Mouse (Mus musculus): Measurements from ENCODE around the gene Strbp. TPM values are rescaled to one million over a fixed set of nuclear protein-coding genes. Genes with fewer than 3 reads are reported as not detected.

Gene Strbp
- polyA plus RNA-seq, 1 experiment from 2014 or later = 108 TPM

DNA sequence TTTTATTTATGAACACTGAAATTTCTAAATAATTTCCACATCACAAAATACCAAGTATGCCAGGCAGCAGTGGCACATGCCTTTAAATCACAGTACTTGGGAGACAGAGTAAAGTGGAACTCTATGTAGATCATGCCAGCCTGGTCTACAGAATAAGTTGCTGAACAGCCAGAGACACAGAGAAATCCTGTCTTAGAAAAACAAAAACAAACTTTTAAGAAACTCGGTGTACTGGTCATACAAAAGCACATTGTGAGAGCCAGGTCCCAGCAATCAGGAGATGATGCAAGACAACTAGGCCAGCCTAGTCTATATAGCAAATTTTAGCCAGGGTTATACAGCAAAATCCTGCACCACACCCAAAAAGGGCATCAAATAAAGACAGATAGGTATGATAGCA is 52.6 kb downstream of the Strbp start:
- Histone ChIP-seq H3K9ac (ENCODE audit: low read depth, low read length) (no peak overlapping the region), H3K4me3 (ENCODE audit: low read depth, low read length) (no peak overlapping the region), H3K9me3 (replicated peaks; ENCODE audit: control insufficient read depth, low read length, poor library complexity, severe bottlenecking) (no peaks in the 10 kb centered on the region), H3K36me3 (ENCODE audit: control insufficient read depth, insufficient read depth, low read length) (no peaks in the 10 kb centered on the region), H3K27ac (ENCODE audit: low read length) (no peak overlapping the region), H3K4me1 (ENCODE audit: control insufficient read depth, insufficient read depth, low read length) (no peaks in the 10 kb centered on the region), H3K27me3 (ENCODE audit: control insufficient read depth, insufficient read depth, low read depth, low read length) (no peaks in the 10 kb centered on the region), H3K4me2 (ENCODE audit: low read length) (no peak overlapping the region)
- ATAC-seq = no peak
- 96% methylated on average over 1 of the region's 1 CpGs for WGBS

DNA sequence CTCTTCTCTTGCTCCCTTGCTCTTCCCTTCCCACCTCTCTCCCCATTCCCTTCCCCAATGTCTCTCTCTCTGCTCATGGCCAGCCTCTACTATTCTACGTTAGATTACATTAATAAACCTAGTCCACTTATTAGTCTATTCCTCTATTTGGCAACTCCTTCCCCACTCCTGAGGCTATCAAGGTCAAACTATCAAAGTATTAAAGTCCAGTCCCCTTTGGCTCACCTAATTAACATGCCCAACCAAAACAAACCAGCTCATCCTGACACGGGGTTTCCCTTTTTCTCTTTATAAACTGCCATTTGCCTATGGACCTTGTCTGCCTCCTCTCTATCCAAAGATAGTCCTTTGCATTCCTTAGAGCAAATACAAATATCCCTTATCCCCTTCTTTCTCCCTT is 54.1 kb downstream of the Strbp start:
- H3K27me3 ChIP-seq (ENCODE audit: control insufficient read depth, insufficient read depth, low read depth, low read length) = no peaks in the 10 kb centered on the region

DNA sequence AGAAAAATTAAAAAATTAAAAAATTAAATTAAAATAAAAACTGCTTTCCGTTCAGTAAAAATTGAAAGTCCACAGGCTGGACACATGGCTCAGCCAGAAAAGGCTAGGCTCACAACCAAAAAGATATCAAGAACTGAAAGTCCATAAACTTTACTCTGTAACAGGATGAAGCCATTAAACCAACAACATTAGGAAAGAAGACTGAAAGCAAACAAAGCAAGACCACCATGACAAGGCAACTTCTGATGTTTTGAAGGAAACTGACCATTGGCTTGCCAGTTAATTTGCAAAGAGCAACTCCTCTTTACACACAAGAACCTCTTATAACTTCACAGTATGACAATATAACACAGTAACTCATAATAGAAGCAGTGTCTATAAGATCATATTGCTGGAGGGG is 54.7 kb downstream of the Strbp start:
- ATAC-seq = no peak
- WGBS = 97% methylated on average over 1 of the region's 1 CpGs
- Histone ChIP-seq H3K36me3 (ENCODE audit: control insufficient read depth, insufficient read depth, low read length) (no peaks in the 10 kb centered on the region), H3K27ac (ENCODE audit: low read length) (no peak overlapping the region), H3K4me3 (ENCODE audit: low read depth, low read length) (no peak overlapping the region), H3K27me3 (ENCODE audit: control insufficient read depth, insufficient read depth, low read depth, low read length) (no peaks in the 10 kb centered on the region), H3K4me2 (ENCODE audit: low read length) (no peak overlapping the region), H3K4me1 (ENCODE audit: control insufficient read depth, insufficient read depth, low read length) (no peaks in the 10 kb centered on the region), H3K9ac (ENCODE audit: low read depth, low read length) (no peak overlapping the region), H3K9me3 (replicated peaks; ENCODE audit: control insufficient read depth, low read length, poor library complexity, severe bottlenecking) (no peaks in the 10 kb centered on the region)

More for the DNA sequence above, 54.1 kb downstream of the Strbp start:
- Histone ChIP-seq H3K4me1 (ENCODE audit: control insufficient read depth, insufficient read depth, low read length) (no peaks in the 10 kb centered on the region), H3K4me3 (ENCODE audit: low read depth, low read length) (no peak overlapping the region), H3K27ac (ENCODE audit: low read length) (no peak overlapping the region), H3K36me3 (ENCODE audit: control insufficient read depth, insufficient read depth, low read length) (no peaks in the 10 kb centered on the region), H3K4me2 (ENCODE audit: low read length) (no peak overlapping the region), H3K9ac (ENCODE audit: low read depth, low read length) (no peak overlapping the region), H3K9me3 (replicated peaks; ENCODE audit: control insufficient read depth, low read length, poor library complexity, severe bottlenecking) (no peaks in the 10 kb centered on the region)
- ATAC-seq = no peak
- 78% methylated on average over 2 of the region's 2 CpGs for WGBS

- 94% methylated on average over 2 of the region's 2 CpGs for WGBS
- Histone ChIP-seq H3K9me3 (replicated peaks; ENCODE audit: control insufficient read depth, low read length, poor library complexity, severe bottlenecking) (no peaks in the 10 kb centered on the region), H3K36me3 (ENCODE audit: control insufficient read depth, insufficient read depth, low read length) (0 out of 2 replicates have a peak, but pooled peaks cover 6% of the 10 kb centered on the region), H3K4me3 (ENCODE audit: low read depth, low read length) (no peak overlapping the region), H3K27me3 (ENCODE audit: control insufficient read depth, insufficient read depth, low read depth, low read length) (no peaks in the 10 kb centered on the region), H3K27ac (ENCODE audit: low read length) (no peak overlapping the region), H3K9ac (ENCODE audit: low read depth, low read length) (no peak overlapping the region), H3K4me2 (ENCODE audit: low read length) (no peak overlapping the region), H3K4me1 (ENCODE audit: control insufficient read depth, insufficient read depth, low read length) (no peaks in the 10 kb centered on the region)
- no peak for ATAC-seq
These were observed 80.3 kb downstream of the Strbp start for GRCm38 (mm10) chr2:37623343-37623742.

DNA sequence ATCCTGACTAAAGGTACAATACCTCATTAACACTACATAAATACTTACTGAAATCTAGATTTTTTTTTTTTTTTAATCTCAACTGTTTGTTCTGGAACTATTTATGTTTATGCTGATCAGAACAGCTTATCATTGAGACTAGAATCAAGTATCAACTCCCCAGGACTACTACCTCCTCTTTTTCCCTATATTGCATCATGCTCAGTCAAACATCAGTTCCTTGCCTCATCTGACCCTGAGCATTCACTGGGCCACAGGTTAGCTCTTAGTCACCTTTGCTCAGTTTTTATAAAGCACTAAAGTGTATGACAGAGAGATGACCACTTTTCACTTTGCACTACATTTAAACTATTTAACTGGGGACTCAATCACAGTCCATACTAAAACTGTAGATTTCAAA is 115.7 kb downstream of the Strbp start:
- H3K27ac ChIP-seq (ENCODE audit: low read length) = no peak overlapping the region
- H3K4me1 ChIP-seq (ENCODE audit: control insufficient read depth, insufficient read depth, low read length) = no peaks in the 10 kb centered on the region
- H3K36me3 ChIP-seq (ENCODE audit: control insufficient read depth, insufficient read depth, low read length) = peaks cover 4% of the 10 kb centered on the region
- H3K27me3 ChIP-seq (ENCODE audit: control insufficient read depth, insufficient read depth, low read depth, low read length) = no peaks in the 10 kb centered on the region
- no peak overlapping the region for H3K4me2 ChIP-seq (ENCODE audit: low read length)
- no peaks in the 10 kb centered on the region for H3K9me3 ChIP-seq (replicated peaks; ENCODE audit: control insufficient read depth, low read length, poor library complexity, severe bottlenecking)
- no peak for ATAC-seq
- no peak overlapping the region for H3K4me3 ChIP-seq (ENCODE audit: low read depth, low read length)
- H3K9ac ChIP-seq (ENCODE audit: low read depth, low read length) = no peak overlapping the region

DNA sequence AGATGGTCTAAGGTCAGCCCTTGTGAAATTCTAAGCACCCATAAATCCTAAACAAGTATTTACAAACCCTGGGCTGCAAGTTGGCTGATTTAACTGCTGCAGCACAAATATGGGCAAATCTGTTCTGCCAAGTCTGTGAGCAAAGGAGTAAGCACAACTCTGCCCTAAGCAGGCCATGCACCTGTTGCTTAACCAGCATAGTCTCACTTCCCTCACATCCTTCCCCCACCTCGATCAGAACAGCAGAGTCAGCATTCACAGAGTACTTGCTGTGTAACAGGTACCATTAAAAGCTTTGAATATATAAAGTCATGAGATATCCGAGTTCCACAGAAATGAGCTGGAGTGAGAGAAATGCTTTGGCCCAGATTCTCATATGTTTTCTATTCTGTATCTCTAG is 125.5 kb downstream of the Strbp start:
- Histone ChIP-seq H3K4me2 (ENCODE audit: low read length) (no peak overlapping the region), H3K27ac (ENCODE audit: low read length) (no peak overlapping the region), H3K27me3 (ENCODE audit: control insufficient read depth, insufficient read depth, low read depth, low read length) (no peaks in the 10 kb centered on the region), H3K9me3 (replicated peaks; ENCODE audit: control insufficient read depth, low read length, poor library complexity, severe bottlenecking) (no peaks in the 10 kb centered on the region), H3K4me3 (ENCODE audit: low read depth, low read length) (no peak overlapping the region), H3K9ac (ENCODE audit: low read depth, low read length) (no peak overlapping the region), H3K36me3 (ENCODE audit: control insufficient read depth, insufficient read depth, low read length) (no peaks in the 10 kb centered on the region), H3K4me1 (ENCODE audit: control insufficient read depth, insufficient read depth, low read length) (no peaks in the 10 kb centered on the region)
- WGBS = 95% methylated on average over 2 of the region's 2 CpGs
- no peak for ATAC-seq

- Histone ChIP-seq H3K9me3 (replicated peaks; ENCODE audit: control insufficient read depth, low read length, poor library complexity, severe bottlenecking) (no peaks in the 10 kb centered on the region), H3K36me3 (ENCODE audit: control insufficient read depth, insufficient read depth, low read length) (no peaks in the 10 kb centered on the region), H3K4me3 (ENCODE audit: low read depth, low read length) (no peak overlapping the region), H3K4me1 (ENCODE audit: control insufficient read depth, insufficient read depth, low read length) (no peaks in the 10 kb centered on the region), H3K27ac (ENCODE audit: low read length) (no peak overlapping the region), H3K27me3 (ENCODE audit: control insufficient read depth, insufficient read depth, low read depth, low read length) (no peaks in the 10 kb centered on the region), H3K4me2 (ENCODE audit: low read length) (no peak overlapping the region), H3K9ac (ENCODE audit: low read depth, low read length) (no peak overlapping the region)
- 86% methylated on average over 1 of the region's 1 CpGs for WGBS
- ATAC-seq = no peak
These were observed 127.0 kb downstream of the Strbp start for GRCm38 (mm10) chr2:37576661-37577060.

- no peak overlapping the region for H3K9ac ChIP-seq (ENCODE audit: low read depth, low read length)
- no peak overlapping the region for H3K4me2 ChIP-seq (ENCODE audit: low read length)
- H3K27ac ChIP-seq (ENCODE audit: low read length) = no peak overlapping the region
- no peak overlapping the region for H3K4me3 ChIP-seq (ENCODE audit: low read depth, low read length)
- peaks cover 6% of the 10 kb centered on the region; the same call in 1 of the 2 replicates for H3K36me3 ChIP-seq (ENCODE audit: control insufficient read depth, insufficient read depth, low read length)
- H3K27me3 ChIP-seq (ENCODE audit: control insufficient read depth, insufficient read depth, low read depth, low read length) = no peaks in the 10 kb centered on the region
- no peak for ATAC-seq
- H3K4me1 ChIP-seq (ENCODE audit: control insufficient read depth, insufficient read depth, low read length) = no peaks in the 10 kb centered on the region
- 90% methylated on average over 2 of the region's 2 CpGs for WGBS
- no peaks in the 10 kb centered on the region for H3K9me3 ChIP-seq (replicated peaks; ENCODE audit: control insufficient read depth, low read length, poor library complexity, severe bottlenecking)
These were observed 131.5 kb downstream of the Strbp start for GRCm38 (mm10) chr2:37572141-37572540.

GRCm38 (mm10) chr2:37570703-37571102 is 133.0 kb downstream of the Strbp start:
- Histone ChIP-seq H3K9me3 (replicated peaks; ENCODE audit: control insufficient read depth, low read length, poor library complexity, severe bottlenecking) (no peaks in the 10 kb centered on the region), H3K27me3 (ENCODE audit: control insufficient read depth, insufficient read depth, low read depth, low read length) (no peaks in the 10 kb centered on the region), H3K4me2 (ENCODE audit: low read length) (no peak overlapping the region), H3K4me1 (ENCODE audit: control insufficient read depth, insufficient read depth, low read length) (no peaks in the 10 kb centered on the region), H3K27ac (ENCODE audit: low read length) (no peak overlapping the region), H3K36me3 (ENCODE audit: control insufficient read depth, insufficient read depth, low read length) (peaks cover 12% of the 10 kb centered on the region), H3K9ac (ENCODE audit: low read depth, low read length) (no peak overlapping the region), H3K4me3 (ENCODE audit: low read depth, low read length) (no peak overlapping the region)
- 81% methylated on average over 2 of the region's 2 CpGs for WGBS
- no peak for ATAC-seq

GRCm38 (mm10) chr2:37569888-37570287 is 133.8 kb downstream of the Strbp start:
- Histone ChIP-seq H3K9ac (ENCODE audit: low read depth, low read length) (no peak overlapping the region), H3K36me3 (ENCODE audit: control insufficient read depth, insufficient read depth, low read length) (peaks cover 17% of the 10 kb centered on the region), H3K9me3 (replicated peaks; ENCODE audit: control insufficient read depth, low read length, poor library complexity, severe bottlenecking) (no peaks in the 10 kb centered on the region), H3K4me3 (ENCODE audit: low read depth, low read length) (no peak overlapping the region), H3K27me3 (ENCODE audit: control insufficient read depth, insufficient read depth, low read depth, low read length) (no peaks in the 10 kb centered on the region), H3K4me1 (ENCODE audit: control insufficient read depth, insufficient read depth, low read length) (no peaks in the 10 kb centered on the region), H3K4me2 (ENCODE audit: low read length) (no peak overlapping the region), H3K27ac (ENCODE audit: low read length) (no peak overlapping the region)
- 79% methylated on average over 5 of the region's 5 CpGs for WGBS
- ATAC-seq = no peak
